Mouse (Mus musculus) frontal cortex, postnatal 14 days (tissue): ENCODE measurements at regions not wholly inside any gene's neighbourhood (a gene's known extent, or its start where the extent isn't known, plus 50 kb on each side); places are given as distances from the start of the nearest gene placed in this dataset.

Experiments
- DNase-seq, 2 experiments: peaks; one replicate each; pipeline ENCODE4 v3.0.0; 2022; ENCODE audit warnings: low spot score in 2 of 2

- DNase-seq = no peak
Measured at GRCm38 (mm10) chr13:57189246-57189645, 293.5 kb upstream of the Trpc7 start.

GRCm38 (mm10) chr13:57186168-57186567, 290.4 kb upstream of the Trpc7 start:
- no peak for DNase-seq

DNA sequence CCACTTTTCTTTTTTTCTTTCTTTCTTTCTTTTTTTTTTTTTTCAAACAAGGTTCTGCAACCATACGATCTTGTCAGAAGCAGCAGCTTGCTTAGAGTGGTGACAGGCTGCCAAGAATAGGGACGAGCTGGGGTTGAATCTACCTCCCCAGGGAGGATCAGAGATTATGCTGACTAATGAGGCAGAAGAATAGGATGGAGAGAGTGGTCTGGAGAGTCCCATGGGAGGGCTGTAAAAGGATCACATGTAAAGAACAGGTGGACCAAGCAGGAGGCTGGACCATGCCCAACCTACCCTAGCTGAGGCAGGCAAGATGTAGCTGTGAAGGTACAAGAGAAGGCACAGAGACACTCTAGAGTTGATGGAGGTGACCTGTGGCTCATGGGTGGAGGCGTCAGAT, 274.4 kb upstream of the Trpc7 start:
- no peak for DNase-seq

DNA sequence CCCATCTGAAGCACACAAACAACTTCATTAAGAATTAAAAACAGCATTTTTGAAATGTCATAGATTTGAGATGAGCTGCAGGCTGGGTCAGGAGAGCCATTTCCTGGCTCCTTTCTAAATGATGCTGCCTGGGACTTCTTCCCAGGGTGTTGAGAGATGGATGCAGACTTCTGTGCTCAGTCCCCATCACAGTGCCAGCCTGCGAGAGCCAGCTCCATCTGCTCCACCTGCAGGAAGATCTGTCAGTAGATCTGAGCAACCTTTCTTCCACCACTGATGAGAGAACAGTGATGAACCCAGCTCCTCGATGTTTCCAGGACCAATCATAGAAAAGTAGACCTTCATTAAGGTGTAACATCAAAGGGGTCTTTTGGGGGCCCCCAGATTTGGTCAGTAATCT, 273.8 kb upstream of the Trpc7 start:
- no peak for DNase-seq

GRCm38 (mm10) chr13:57165367-57165766, 269.6 kb upstream of the Trpc7 start:
- no peak for DNase-seq

GRCm38 (mm10) chr13:57152787-57153186, 257.0 kb upstream of the Trpc7 start:
- DNase-seq = no peak

GRCm38 (mm10) chr13:57147623-57148022, 251.8 kb upstream of the Trpc7 start:
- no peak for DNase-seq

- no peak for DNase-seq
Measured at GRCm38 (mm10) chr13:57146708-57147107, 250.9 kb upstream of the Trpc7 start.

DNA sequence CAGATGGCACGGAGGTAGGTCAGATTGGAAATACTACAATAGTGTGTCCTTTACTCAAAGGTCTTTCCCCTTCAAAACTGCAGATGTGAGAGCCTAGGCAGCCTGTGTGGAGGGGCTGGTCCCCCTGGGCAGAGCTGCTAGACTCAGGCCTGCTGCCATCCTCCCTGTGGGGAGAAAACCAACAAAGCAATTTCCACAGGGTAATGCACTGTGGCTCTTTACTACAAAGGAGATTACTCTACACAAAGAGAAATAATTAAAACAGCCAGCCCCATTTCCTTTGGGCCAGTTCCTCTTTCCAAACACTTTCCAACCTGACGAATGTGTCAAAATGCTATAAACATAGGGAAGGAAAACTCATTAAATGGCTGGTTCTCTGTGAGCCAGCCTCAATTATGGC, 250.0 kb upstream of the Trpc7 start:
- DNase-seq = no peak

DNA sequence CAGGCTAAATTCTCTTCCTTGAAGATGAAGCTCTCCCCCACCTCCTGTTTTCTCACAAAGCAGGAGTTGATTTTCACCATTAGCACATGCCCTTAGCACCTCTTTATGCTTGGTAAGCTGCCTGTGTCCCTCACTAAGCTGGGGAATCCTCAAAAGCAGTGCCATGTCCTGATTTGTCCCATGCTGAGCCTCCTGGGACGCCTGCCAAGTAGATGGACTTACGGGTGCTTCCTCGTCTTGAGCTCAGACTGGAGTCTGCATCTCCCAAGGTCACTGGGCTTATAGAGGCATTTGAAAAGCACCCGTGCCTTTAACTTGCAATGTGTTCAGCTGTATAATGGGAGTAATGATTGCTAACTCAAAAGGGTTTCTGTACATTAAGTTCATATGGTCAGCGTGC, 247.1 kb upstream of the Trpc7 start:
- no peak for DNase-seq

GRCm38 (mm10) chr13:57142441-57142840, 246.6 kb upstream of the Trpc7 start:
- no peak for DNase-seq

- no peak for DNase-seq
Measured at GRCm38 (mm10) chr13:57115936-57116335, 220.1 kb upstream of the Trpc7 start.

GRCm38 (mm10) chr13:57107956-57108355, 212.2 kb upstream of the Trpc7 start:
- DNase-seq = no peak

GRCm38 (mm10) chr13:57099601-57100000, 203.8 kb upstream of the Trpc7 start:
- DNase-seq = no peak

DNA sequence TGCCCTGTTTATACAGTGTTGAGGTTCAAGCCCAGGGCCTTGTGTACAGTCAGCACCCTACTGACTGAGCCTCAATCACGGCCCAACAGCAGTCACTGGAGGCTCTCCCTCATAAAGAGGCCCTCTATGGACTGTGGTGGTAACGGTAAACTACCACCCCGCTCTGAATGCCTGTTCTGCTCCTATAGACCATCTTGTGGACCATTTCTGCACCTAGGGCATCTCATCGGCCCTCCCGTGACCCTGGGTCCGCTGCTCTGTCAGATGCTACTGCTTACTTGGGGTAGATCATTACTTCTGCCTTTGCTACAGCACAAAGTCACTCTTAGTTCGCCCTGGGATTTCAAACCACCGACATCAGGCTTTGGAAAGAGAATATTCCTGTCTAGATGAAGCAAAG, 196.1 kb upstream of the Trpc7 start:
- no peak for DNase-seq

DNA sequence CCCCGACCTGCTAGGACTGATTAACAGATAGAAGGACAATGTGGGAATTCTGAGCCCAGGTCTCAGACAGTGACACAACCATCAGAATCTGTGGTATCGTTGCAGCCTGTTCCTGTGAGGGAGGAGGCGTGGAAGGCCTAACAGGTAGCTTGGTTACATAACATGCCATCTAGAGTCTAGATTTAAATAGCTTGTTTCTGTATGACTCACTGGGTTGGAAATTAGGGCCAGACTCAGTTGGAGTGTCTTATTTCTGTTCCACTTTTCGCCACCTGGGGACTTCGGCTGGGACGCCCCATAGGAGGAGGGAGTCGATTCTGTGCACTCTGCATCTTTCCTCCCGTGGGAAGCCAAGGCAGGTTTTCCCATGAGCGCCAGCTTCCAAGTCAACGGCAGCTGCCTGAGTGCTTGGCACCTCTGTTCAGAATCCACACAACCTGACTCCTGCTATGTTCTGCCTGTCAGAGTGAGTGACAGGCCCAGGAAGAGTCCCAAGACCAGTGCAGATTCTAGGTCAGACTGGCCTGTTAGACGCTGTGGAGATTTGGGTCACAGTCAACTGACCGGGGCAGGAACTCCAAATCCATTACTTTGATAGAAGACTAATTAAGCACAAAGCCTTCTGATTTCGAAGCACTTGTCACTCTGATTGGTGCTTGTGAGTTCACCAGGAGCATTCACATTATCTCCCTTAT, 193.7 kb upstream of the Trpc7 start:
- DNase-seq = peak in 1 of 2 experiments; percentile 16

DNA sequence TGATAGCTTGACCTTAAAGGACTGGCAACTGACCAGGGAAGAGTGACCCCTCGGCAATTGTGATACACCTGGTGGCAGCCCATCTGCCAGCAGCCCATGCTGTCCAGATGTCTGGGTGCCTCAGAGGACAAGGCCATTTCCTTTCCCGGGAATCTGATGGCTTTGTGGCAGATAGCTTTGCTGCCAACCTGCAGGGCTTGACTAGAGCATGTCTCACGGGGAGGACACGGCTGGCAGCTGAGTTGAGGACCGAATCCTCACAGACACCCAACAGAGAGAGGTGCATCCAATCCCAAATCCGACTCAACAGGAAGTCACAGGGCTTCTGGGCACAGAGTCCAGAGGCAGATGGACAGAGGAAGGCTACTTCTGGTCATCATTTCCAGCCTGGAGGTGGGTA, 192.2 kb upstream of the Trpc7 start:
- DNase-seq = no peak

DNA sequence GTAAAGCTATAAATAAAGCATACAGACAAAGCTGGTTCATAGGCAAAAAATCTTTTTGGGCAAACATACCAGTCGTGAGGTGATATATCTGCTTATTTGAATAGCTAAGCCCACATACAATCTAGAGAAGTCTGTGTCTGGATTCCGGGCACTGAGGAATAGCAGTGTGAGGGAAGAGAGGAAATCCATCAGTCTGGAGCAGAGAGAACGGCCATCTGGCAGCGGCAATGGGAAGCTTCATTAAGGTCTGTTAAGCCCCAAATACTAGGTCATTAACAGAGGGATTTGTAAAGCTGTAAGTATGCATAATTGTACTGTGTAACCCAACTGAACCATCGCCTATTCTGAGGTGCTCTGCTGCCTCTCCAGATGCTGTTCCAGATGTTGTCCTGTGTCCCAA, 191.6 kb upstream of the Trpc7 start:
- DNase-seq = no peak

DNA sequence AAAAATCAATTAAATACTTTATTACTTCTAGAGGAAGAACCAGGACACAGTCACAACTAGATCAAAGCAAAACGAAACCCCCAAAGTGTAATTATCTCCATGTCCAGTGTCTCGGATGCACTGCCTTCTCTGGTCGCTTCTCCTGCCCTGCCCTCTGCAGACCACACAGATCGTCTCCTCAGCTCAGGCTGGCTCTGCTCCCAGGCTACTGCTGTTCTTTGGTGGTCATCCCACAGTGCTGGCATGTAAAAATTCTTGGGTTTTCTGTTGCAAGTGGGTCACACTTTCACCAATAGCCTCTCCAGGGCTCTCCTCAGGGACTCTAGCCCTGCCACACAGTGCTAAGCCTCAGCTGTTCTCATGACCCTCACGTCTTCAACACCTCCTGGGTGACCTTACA, 188.0 kb upstream of the Trpc7 start:
- no peak for DNase-seq

DNA sequence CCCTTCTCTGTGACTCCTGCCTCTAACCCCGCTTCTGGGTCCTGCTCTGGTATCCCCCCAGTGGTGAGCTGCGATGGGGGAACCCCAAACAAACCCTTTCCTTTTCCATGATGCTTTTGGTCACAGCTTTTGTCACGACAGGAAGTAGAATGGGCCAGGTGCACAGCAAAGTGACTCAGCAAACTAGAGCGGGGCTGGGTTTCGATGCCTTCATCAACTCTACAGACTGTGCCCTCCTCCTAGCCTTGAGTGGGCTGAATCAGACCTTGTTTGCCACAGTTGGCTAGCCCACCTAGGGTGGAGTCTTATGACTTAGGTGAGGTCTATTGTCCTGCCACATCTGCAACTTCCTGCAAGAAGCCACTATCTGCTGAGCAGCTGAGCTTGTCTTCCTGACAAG, 174.7 kb upstream of the Trpc7 start:
- no peak for DNase-seq

GRCm38 (mm10) chr13:57061656-57062055, 165.9 kb upstream of the Trpc7 start:
- DNase-seq = no peak

DNA sequence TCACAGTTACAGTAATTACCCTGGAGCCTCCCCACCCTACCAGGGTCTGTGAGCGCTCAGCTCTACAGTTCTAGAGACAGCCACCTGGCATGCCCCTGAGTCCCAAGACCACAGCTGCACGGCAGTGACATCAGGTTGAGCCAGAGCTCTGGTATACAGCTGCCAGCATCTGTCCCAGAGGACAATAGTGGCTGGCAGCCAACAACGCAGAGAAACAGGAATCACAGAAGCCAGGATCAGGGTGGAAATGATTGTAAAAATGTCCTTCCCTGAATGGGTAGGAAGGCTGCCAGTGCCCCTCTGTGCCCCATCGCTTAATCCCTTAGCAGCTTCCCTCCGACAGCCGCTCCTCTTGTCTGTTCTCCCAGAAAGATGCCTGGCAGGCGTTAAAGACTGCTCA, 165.3 kb upstream of the Trpc7 start:
- no peak for DNase-seq

DNA sequence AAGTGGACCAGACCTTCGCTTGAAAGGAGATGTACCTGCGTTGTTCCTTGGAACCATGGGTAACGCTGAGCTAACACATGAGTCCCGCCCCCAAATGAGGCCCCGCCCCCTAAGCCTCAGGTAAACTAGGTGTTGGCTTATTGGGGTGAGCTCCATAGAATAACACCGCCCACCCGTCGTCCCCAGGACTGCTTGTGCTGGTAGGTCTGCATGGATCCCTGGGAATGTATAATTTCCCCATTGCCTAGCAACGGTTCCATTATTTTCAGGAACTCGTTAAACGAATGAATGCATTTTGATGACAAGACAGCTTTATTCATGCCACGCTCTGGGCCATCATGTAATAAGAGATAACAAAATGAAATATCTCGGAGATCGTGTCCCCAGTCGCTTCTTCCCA, 161.0 kb upstream of the Trpc7 start:
- no peak for DNase-seq
